Mouse (Mus musculus) lung, postnatal 0 days (tissue): ENCODE data around the gene Bola1.

Experiments used
- CTCF ChIP-seq: IDR thresholded peaks from 2 replicates; pipeline ENCODE4 v1.5.1; 2016; ENCODE audit warnings: antibody characterized with exemption, mild to moderate bottlenecking
- EP300 ChIP-seq: IDR thresholded peaks from 2 replicates; pipeline ENCODE4 v1.6.1; 2016; ENCODE audit warnings: antibody characterized with exemption, mild to moderate bottlenecking, control low read depth

DNA sequence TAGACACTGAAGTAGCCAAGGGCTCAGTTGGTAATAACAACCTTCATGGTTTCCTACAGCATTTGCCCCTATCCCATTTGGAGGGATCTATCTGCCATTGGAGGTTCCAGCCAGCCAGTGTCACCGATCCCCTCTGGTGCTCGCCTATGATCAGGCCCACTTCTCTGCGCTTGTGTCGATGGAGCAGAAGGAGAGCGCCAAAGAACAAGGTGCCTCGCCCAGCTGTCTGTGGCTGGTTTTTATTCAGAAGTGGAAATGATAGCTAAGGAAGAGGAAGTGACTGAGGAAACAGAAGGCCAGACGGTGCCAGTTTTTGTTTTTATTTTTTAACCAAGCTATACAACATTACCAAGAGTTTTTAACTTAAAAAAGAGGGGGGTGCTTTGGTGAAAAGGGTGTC, 67.7 kb downstream of the Bola1 start:
- no peak for TF ChIP-seq CTCF
- TF ChIP-seq EP300: no peak
